Mouse (Mus musculus): ENCODE measurements around the gene Prrg1. TPM values are rescaled to one million over a fixed set of nuclear protein-coding genes. Genes with fewer than 3 reads are reported as not detected.
"Not testable (repeated sequence)": the region's sequence is repeated elsewhere in the genome, so short reads cannot be mapped to it uniquely, and the experiment has no call there.

Gene Prrg1
- total RNA-seq (2021): 1 to 10 TPM; 3.0 to 3.4 TPM
- long read RNA-seq, experiment 1: 0 reads
- long read RNA-seq, experiment 2: 0 reads

DNA sequence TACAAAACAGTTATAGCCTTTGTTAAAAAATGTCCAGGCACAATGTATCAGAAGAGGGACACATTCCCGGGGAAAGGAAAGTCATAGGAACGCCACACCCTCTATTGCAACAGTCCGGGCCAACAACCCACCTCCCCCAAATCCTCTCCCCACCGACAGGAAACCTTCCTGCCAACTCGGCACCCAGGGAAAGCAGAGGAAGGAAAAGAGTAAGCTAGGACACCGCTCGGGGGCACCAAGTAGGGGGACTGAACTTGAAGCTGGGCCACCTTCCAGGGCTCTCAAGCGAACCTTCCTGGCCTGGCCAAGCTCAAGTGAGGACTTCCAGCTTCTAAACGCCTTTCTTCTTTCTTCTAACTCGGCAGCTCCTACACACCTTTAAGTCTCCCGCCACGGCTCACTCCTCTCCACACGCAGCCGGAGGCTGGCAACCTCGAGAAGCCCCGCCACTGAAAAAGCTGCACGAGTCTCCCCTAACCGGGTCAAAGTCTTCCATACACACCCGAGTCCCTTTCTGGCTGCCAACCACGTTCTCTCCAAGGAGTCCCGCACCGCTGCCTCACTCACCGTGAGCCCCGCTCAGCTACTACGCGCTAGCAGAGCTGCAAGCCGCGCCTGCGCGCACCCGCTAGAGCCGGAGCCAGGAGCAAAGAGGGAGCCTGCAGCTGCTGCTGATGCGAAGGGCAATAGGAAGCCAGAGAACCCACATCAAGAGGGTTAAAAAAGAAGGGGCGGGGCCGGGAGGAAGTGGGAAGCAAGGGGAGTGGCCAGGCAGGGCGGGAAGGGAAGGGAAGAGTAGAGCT lies at the start of gene Prrg1:
Prrg1 (minus strand) TSS at position 695 of the 803 bp plus-strand sequence.
- peak; percentile 72 to 81 for DNase-seq

DNA sequence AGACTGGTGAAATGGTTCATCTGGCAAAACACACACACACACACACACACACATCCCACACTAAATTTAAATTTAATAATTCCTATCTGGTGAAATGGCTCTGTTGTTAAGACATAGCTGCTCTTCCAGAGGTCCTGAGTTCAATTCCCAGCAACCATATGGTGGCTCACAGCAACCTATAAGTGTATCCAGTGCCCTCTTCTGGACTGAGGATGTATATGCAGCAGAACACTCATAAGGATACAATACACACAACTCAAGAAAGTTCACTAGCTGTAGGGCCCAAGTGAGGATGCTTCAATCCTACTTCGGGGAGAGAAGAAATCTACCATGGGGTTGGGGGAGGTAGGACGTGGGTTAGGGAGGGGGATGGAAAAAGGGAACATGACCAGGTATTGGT lies 22.1 kb upstream of the Prrg1 start:
- no peak for DNase-seq

DNA sequence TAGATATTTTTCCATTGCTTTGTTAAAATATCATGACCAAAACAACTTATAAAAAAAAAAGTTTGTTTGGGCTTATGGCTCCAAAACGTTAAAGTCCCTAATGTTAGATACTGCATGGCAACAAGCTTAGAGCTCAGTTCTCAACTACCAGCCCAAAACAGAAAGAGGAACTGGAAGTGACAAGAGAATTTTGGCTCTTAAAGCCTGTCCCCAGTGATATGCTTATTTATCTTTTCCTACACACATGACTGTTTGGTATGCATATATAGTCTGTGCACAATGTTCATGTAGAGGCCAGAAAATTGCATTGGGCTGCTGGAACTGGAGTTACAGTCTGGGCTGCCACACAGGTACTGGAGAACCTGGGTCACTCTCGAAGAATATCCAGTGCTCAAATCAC lies 9.4 kb upstream of the Prrg1 start:
- no peak for DNase-seq

DNA sequence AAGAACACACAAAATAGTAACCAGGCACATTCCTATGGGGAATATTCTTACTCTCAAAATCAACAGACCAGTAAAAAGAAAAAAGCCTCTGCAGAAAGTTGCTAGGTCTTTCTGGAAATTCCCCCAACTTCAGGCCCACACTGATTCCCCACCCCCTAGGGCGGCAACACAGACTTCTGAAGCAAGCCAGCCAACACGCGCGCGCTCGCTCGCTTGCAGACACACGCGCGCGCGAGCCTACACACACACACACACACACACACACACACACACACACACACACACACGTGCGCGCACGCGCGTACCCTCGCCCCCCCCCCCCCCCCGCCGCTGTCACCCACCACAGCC lies 868 bp downstream of the Prrg1 start:
- peak; percentile 56 to 69 for DNase-seq

DNA sequence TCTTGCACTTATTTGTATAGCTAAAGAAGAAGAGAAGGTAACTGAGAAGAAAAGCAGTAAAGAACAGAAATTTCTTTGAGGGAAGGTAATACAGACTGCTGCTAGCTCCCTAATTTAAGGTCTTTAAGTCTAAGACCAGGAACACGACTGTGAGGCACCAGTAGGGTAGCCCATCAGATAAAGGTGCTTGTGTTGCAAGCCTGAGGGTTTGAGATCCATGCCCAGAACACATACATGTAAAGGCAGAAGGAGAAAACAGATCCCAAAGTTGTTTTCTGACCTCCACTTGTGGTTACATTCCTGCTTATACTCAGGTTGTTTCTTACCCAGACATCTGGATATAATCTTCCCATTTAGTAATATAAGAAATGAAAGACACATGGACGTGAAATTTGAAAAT lies 20.2 kb downstream of the Prrg1 start:
- no peak for DNase-seq

DNA sequence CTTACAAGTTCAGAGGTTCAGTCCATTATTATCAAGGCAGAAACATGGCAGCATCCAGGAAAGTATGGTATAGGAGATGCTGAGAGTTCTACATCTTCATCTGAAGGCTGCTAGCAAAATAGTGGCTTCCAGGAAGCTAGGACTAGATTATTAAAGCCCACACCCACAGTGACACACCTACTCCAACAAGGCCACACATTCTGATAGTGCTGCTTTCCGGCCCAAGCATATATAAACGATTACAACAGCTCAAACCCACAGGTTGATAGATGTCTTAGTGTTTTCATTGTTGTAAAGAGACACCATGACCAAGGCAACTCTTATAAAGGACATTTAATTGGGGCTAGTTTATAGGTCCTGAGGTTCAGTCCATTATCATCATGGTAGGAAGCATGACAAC lies 30.3 kb downstream of the Prrg1 start:
- no peak for DNase-seq

DNA sequence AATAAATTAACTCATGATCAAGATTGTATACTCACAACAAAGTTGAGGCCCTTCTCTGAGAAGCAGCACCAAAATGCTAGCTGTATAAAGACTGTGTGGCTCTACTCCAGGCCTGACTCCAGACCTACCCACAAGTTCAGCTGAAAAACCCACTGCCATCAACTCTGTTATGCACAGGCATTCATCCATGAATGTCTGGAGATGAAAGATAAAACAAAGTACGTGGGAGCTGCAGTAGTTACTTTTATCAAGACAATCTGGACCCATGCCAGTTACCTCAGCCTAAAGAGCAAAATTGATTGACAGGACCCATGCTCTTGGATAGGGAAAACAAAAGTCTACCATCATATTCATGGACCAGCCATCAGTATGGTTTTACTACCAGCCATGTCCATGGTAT lies 31.0 kb downstream of the Prrg1 start:
- no peak for DNase-seq

DNA sequence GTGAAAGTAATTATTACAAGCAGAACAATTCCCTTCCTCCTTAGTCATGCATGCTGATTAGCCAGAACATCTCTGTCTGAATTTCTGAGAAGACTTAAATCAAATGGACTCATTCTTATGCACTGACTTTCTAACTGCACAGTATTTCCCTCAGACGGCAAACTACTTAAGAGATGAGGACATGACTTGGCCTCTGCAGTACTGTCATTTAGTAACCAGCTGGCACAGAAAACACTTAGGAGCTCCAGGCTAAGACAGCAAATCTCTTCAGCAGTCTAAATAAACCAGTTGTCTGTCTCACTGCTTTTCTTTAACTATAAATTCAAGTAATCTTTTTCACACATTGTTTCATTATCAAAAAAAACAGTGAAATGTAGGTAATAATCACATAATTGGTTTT lies 36.0 kb downstream of the Prrg1 start:
- DNase-seq: no peak

DNA sequence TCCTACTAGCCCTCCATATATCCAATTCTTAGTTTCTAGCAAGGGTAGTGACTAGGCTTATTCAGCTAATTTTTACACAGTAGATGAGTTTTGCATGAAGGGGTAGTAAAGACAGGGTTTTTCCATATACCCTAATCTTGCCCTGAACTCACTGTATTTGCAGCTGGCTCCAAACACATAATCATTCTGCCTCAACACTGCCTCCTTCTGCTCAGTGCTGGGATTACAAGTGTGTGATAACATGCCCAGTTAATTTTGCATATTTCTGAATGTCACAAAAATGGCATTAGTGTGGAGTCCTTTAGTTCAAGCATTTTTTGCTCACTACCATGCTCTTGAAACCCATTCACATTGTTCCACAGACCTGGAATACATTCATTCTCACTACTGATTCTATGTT lies 44.0 kb downstream of the Prrg1 start:
- DNase-seq: no peak

DNA sequence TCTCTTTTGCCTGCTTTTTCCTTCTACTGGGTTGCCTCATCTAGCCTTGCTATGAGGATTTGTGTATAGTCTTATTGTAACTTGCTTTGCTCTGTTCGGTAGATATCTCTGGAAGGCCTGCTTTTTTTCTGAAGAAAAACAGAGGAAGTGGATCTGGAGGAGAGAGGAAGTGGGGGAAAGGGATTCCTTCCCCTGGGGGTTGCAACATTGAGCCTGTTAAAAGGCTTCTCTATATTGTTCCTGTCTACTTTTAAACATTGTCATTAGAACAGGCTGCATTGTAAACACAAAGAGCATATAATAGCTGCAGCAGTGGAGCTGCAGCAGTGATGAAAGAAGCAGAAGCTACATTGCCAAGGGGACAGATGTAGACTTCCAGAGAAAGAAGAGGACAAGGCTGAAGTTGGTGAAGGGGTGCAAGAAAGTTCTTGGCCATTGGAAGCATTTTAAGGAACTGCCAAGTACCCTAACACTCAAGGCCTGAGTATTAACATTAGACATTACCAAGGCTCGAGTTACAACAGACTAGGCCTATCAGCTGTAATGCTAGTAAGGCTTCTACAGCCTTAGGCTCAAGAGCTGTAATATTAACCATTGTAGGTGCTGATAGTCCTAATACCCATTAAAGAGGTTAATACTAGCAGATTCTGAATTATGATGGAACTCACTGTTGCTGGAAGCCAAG lies 44.9 kb downstream of the Prrg1 start:
- DNase-seq: peak in 1 of 2 experiments; percentile 0

DNA sequence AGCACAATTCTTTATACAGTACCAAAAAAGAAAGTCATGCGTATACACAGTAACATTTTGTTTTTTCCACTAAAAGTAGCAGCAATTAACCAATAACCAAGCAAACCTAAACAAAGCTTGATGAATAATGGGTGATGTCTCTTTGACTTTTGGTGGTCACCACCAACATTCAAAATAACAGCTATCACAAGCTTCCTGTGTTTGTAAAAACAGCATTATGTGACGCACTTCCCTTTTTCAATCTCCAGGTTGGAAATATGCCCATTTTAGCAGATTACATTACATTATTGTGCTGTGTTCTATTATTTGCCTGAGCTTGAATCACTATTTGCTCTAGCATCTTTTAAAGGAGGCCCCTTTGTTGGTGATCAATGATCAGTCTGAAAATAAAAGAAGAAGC lies 65.4 kb downstream of the Prrg1 start:
- no peak for DNase-seq

DNA sequence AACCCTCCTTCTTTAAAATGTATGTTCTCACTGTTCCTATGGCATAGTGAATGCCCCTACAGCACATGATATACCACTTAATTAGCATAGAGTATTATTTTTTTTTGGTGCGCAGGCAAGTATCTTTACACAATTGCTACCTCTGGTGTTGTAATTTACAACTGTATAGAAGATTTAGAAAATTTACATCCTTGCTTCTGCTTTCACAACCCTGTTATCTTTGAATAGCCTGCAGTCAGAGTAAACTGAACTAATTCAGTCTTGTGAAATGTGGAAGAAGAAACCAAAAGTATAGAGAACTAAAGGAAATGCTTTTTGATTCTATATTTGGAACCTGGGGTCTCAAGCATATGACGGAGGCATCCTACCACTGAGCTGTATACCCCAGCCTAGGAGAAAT lies 100.7 kb downstream of the Prrg1 start:
- no peak for DNase-seq

DNA sequence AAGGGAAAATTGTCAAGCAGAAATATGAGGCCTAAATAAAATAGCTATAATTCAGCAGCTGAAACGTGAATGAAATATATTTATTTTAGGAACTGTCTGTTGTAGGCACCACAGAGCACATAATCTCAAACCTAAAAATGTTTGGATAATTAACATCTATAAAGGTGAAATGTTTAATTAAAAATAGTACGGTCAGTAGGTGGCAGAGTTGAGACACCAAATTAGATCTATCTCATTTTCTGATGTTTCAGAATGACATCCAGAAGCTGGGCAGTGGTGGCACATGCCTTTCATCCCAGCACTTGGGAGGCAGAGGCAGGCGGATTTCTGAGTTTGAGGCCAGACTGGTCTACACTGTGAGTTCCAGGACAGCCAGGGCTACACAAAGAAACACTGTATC lies 104.0 kb downstream of the Prrg1 start:
- DNase-seq: no peak

DNA sequence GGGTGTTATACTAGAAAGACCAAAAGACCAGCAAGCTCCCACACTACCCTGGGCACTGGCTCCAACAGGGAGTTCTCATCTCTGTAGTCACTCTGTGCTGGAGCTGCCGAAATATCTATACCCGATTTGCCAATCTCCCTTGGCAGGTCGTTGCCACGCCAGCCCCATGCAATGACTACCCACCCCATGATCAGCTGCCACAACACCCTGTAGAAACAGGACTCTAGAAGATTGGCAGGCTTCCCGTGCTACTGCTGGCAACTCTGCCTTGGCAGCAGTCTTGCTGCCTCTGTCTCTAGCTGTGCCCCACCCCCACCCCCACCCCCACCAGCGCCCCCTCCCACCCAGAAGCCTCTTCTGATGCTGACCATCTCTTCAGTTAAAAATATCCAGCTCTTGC lies 149.3 kb downstream of the Prrg1 start:
- peak in 1 of 2 experiments; percentile 0 for DNase-seq

DNA sequence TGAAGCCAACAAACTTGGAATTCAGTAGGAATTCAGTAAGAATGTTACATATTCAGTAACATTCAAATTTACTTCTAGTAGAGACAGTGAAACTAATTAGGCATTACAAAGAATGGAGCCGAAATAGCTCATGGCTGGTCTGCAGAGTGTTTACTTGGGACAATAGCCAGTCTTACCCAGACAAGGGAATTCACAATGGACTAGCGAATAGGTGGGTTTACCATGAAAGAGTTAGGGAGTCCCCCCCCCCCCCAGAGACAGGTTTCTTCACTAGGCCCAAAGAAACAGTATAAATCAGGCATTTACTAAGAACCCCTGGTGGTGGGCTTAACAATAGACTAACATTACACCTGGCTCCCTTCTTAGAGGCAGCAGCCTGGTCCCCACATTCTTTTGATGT lies 180.3 kb downstream of the Prrg1 start:
- DNase-seq: not testable (repeated sequence)

Other genes with a start within 250 kb of the Prrg1 start
- not detected for gene 4930480E11Rik, start 214.3 kb downstream of the Prrg1 start, total RNA-seq (2021)
- not detected for gene Fam47c, start 153.9 kb upstream of the Prrg1 start, total RNA-seq (2021)